Mouse (Mus musculus): ENCODE data around the gene Tmem151b. TPM values are rescaled to one million over a fixed set of nuclear protein-coding genes. Genes with fewer than 3 reads are reported as not detected.

Gene Tmem151b
- total RNA-seq, 2 experiments from 2014 or later: 118 to 128 TPM

DNA sequence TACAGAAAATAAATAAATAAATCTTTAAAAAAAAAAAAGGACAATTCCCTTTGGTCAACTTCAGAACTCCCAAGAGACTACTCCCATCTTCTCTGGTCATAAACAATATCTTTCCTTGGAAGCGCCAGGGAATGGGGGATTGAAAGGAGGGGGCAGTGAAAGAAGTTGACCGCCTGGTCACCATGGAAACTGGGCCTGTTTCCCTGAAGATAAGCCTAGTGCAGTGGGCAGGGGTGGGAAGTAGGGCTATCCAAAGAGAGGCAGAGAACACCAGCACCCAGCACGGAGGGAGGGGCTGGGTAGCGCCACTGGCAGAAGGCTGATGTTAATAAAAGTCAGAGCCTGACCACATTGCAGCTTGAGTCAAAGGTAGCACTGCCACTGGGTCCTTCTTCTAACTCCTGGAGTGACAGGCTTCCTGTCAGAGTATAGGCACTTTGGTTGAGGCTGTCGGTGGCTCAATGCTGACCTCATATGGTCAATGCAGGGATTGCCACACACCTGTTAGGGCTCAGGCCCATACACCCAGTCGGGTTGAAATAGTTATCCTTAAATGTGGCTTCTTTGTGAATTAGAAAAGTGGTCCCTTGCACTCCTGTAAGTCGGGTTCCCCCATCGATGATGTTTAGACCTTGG, 2.5 kb upstream of the Tmem151b start:
- intact Hi-C loops (cut with DNase I): loop anchor here (1.0 kb wide), 2 partner anchors 36 to 74 kb away; no protein-coding TSS in a partner anchor
- DNase-seq (ENCODE audit: low spot score in 2 of 2): peak; percentile 78 to 90

GRCm38 (mm10) chr17:45551249-45551796, 1.8 kb upstream of the Tmem151b start:
- intact Hi-C loops (cut with DNase I): no loop called here
- no peak for DNase-seq (ENCODE audit: low spot score in 2 of 2)

- intact Hi-C loops (cut with DNase I): no loop called here
- no peak for DNase-seq (ENCODE audit: low spot score in 2 of 2)
Observed at GRCm38 (mm10) chr17:45550253-45550652, 776 bp upstream of the Tmem151b start.

DNA sequence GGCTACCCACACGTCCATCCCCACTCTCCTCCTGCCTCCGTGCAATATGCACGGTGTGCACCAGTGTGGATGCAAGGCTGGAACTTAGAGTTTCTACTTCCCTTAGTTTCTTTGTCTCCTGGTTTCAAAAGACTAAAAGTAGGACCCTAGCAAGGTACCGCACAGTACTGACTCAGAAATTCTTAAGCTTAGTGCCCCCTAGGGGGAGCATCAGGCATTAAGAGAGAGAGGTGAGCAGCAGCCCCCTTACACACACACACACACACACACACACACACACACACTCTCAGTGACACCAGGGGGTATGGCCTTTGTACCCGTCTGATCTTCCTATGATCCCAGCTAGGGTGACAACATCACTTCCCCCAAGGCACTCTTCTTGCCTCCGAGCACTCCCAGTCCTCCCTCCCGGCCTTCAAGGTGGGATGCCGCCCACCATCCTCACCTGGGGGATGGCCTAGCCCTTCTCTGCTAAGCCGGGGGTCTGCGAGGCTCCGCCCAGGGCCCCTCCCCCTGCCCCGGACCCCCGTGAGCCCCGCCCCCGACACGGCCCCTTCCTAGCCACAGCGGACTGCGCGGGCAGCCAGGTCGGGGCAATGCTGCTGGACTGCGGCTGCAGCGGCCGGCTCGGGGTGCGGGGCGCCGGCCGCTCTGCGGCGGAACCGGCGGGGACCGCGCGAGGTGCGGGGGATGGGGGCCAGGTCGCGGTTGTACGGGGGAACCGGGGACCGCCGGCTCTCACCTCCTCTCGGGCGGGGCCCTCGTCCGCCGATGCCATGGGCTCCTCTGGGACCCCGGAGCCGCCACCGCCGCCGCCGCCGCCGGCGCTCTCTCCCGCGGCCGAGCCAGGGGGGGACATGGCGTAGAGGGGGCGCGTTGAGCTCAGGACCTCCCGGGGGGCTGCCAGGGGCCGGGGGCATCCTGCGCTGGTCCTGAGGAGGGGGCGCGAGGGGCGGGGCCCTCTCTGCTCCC, 650 bp downstream of the Tmem151b start:
- intact Hi-C loops (cut with DNase I): loop anchor here (2.0 kb wide), 2 partner anchors 18 to 24 kb away; partner anchors contain the start of gene Hsp90ab1
- DNase-seq (ENCODE audit: low spot score in 2 of 2): peak; percentile 70 to 81

DNA sequence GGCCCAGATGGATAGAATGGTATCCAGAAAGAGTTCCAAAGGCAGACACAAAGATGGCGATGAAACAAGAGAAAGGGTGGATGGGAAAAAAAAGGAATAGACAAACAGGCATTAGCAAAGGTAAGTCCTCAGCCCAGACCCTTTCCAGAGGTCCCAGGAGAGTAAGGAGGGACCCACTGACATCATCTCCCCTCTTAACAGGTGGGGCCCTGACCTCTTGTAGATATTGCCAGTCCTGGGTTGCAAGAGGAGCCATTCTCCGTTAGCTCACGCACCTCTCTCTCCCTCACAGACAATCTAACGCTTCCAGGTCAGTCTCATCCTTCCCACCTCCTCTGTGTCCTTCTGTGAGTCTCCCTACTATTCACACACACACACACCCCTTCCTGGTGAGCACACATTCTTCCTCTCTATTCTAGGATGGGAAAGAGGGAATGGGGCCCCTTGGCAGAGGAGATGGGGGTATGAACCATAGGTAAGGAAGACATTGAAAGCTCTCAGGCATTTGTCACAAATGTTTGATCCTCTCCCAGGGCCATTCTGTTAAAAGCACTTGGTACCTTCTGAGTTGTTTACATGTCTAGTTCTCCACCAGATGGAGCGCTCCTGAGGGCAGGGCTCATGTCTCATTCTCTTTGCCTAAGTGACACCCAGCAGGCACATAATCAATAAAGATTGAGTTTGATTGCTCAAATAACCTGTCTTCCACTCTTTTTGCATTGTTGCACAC, 1.9 kb downstream of the Tmem151b start:
- no peak for DNase-seq (ENCODE audit: low spot score in 2 of 2)
- intact Hi-C loops (cut with DNase I): loop anchor here (2.0 kb wide), 2 partner anchors 17 to 25 kb away; partner anchors contain the start of gene Hsp90ab1

DNA sequence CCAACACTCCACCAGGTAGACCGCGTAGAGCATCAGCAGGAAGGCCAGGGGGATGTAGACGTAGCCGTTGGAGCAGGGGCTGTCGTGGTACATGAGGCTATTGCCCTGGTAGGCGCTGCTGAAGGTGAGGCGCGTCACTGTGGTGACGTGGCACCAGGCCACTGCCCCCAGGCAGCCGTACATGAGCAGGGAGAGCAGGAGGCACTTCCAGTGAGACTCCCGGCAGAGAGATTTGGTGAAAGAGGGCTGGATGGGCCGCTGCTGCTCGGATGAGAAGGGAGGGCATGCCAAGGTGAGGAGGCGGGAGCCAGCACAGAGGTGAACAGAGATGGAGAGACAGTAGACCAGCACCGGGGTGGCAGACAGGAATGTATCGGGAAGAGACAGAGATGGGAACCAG, 2.5 kb downstream of the Tmem151b start:
- DNase-seq (ENCODE audit: low spot score in 2 of 2): no peak
- intact Hi-C loops (cut with DNase I): no loop called here

DNA sequence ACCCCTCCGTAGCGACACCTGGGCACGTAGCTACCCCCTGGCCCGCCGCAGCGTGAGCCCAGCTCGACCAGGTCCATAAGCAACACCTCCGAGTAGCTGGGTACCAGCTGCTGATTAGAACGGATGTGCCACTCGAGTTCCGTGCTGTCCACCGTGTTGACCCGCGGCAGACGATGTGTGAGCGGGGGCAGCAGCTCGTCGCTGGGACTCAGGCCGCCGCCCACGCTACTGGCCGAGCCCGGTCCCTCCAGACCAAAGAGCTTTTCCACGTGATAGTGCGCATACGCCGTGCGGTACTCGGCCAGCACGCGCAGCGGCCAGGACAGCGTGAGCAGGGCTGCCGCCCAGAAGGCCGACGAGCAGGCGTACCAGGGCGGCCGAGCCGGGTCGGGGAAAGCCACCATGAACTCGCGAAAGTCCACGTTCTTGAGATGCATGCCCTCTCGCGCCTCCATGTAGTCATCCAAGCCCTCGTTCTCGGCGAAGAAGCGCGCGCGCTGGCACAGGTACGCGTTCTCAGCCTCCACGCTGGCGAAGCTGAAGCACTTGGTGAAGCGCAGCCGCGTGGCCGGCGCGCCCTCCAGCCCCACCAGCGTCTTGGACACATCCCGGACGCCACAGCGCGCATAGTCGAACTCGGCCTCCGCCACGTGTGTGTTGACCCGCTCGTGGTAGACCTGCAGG, 4.1 kb downstream of the Tmem151b start:
- no peak for DNase-seq (ENCODE audit: low spot score in 2 of 2)
- intact Hi-C loops (cut with DNase I): no loop called here

- DNase-seq (ENCODE audit: low spot score in 2 of 2): peak in 1 of 2 experiments; percentile 41
- intact Hi-C loops (cut with DNase I): no loop called here
Observed at GRCm38 (mm10) chr17:45544873-45545277, 4.6 kb downstream of the Tmem151b start.

DNA sequence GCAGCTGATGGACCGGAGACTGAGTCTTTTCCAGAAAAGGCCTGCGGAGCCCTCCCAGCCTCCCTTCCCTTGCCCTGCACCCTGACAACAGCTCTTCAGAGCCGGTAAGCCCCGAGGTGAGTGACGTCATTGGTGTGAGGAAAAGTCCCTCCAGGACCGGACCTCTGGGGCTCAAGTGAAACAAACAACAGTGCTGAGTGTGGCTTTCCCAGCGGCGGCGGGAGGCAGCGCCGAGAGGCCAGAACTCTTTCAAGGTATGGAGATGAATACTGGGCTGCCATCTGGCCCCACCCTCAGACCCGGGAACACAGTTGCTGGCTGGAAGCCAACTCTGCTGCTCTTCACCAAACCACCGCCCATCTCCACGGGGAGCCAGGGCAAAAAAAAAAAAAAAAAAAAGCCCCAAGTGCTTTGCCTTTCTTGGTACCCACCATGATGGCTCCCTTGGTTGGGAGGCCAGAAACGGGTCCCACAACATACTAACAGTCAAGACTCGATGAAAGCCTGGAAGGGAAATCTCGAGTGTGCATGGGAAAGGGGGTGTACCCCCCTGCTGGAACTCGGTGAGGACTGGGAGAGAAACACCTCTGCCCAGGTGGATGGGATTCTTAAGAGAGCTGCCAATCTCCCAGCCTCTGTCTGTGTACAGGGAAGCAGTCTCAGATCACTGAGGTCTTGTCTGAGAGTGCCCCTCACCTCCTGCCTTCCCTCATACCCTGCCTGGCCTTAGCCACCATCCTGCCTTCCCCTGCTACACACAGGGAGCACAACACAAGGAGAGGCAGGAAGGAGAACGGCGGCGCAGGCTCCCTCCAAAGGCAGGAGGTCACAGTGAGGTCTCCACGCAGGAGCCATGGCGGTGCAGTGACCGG, 5.2 kb downstream of the Tmem151b start:
- intact Hi-C loops (cut with DNase I): no loop called here
- DNase-seq (ENCODE audit: low spot score in 2 of 2): no peak

GRCm38 (mm10) chr17:45543115-45543514, 6.4 kb downstream of the Tmem151b start:
- intact Hi-C loops (cut with DNase I): no loop called here
- DNase-seq (ENCODE audit: low spot score in 2 of 2): no peak

DNA sequence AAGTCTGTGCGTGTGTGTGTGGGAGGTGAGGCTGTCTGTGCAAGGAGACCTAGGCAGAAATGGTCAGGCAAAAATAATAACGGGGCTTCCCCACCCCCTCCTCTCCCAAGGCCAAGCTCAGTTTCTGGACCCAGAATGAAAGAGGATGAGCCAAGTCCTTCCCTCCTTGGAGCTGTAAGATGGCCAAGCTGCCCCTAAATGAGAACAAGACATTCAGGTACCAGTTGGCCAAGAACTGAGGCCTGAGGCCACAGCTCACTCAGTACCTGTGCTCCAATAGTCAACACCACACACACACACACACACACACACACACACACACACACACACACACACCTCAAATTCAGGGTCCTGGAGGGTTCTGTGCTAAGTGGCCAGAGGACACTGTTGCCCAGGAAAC, 6.8 kb downstream of the Tmem151b start:
- intact Hi-C loops (cut with DNase I): no loop called here
- no peak for DNase-seq (ENCODE audit: low spot score in 2 of 2)

DNA sequence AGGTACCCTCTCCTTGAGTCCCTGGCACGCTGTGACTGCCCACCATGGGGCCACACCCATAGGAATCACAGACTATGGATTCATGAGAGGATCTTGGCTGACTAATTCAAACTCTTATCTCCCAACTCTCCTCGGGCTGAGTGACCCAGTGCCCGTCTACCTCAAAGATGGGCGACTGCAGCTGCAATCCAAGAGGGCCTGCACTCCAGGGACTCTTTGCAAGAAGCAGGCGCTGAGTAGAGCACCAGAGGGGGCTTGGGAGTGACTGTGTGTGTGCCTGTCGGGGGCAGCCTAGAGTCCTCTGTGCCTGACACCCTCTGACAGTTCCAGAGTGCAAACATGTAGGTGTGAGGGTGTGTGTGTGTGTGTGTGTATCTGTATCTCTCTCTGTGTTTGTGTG, 7.3 kb downstream of the Tmem151b start:
- intact Hi-C loops (cut with DNase I): no loop called here
- DNase-seq (ENCODE audit: low spot score in 2 of 2): no peak

GRCm38 (mm10) chr17:45539664-45540063, 9.8 kb downstream of the Tmem151b start:
- DNase-seq (ENCODE audit: low spot score in 2 of 2): peak in 1 of 2 experiments; percentile 69
- intact Hi-C loops (cut with DNase I): no loop called here

GRCm38 (mm10) chr17:45538394-45538793, 11.1 kb downstream of the Tmem151b start:
- intact Hi-C loops (cut with DNase I): no loop called here
- DNase-seq (ENCODE audit: low spot score in 2 of 2): peak in 1 of 2 experiments; percentile 72

DNA sequence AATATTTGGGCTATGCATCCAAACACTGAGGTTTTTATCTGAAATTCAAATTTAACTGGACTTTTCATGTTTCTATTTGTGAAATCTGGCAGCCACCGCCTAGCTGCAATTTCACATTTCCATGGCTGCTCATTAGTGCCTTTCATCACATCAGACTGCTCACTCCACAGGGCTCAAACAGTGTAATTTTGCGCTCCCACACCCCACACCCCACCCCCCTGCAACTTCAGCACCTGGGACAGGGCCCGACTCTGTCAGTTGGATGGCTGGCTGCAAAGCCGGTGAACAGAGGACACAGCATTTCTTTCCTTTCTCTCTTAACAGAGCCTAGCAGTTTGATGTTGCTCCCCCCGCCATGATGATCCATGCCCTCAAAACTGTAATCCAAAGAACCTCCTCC, 13.2 kb downstream of the Tmem151b start:
- DNase-seq (ENCODE audit: low spot score in 2 of 2): peak in 1 of 2 experiments; percentile 56
- intact Hi-C loops (cut with DNase I): no loop called here

GRCm38 (mm10) chr17:45532896-45533295, 16.6 kb downstream of the Tmem151b start:
- no peak for DNase-seq (ENCODE audit: low spot score in 2 of 2)
- intact Hi-C loops (cut with DNase I): no loop called here

GRCm38 (mm10) chr17:45530346-45530782, 19.1 kb downstream of the Tmem151b start:
- peak; percentile 76 to 92 for DNase-seq (ENCODE audit: low spot score in 2 of 2)
- intact Hi-C loops (cut with DNase I): loop anchor here (2.0 kb wide), 1 partner anchor 18 kb away; the partner anchor contains the start of gene Tmem151b

DNA sequence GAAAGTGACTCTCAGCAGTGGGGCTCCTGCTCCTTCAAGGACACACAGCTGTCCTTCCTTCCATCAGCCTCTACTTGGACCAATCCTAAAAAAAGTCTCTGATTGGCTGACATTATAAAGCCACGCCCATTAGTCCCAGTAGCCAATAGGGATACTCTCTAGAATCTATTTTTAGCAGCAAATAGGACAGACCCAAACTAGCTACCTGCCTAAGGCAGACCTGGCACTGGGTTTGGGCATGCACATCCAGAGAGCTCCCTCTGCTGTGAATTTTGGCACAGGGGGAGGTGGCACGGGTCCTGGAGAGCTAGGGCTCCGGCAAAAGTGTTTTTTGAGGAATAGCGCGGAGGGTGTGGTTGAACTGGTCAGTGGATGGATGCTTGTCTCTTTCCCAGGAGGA, 22.9 kb downstream of the Tmem151b start:
- intact Hi-C loops (cut with DNase I): no loop called here
- DNase-seq (ENCODE audit: low spot score in 2 of 2): peak in 1 of 2 experiments; percentile 43
